ENCODE assay signal across 8 mouse cellular contexts in the genomic region with DNA sequence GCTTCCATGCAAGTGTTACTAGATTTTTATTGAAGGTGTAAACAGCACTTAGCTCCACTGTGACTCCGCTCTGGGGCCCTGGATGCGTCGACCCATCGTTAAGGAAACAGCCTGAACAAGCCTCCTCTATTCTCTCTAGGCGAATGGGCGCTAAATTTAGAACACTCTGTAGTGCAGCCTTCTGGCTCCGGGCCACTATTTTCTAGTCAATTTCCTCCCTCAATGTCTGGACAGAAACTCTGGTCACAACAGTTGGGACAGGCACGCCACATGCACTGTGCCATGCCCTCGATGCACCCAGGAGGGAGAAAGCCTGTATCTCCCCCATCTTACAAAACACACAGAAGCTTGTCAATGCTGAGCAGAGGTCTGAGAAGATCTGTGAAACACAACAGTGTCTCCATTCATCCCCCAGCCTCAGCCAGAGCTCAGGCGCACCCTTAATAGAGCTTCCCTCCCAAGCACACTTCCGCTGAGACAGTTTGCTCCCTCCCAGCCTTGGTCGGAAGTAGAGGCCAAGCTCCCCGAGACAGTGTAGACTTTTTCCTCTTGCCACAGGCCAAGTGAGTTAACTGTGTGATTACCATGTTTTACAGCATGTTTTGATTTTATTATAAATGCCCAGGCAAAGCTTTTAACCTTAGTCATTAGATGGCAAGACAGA.
DNase-seq lines count a peak whose midpoint lies in the region; ATAC-seq and TF ChIP-seq lines count a peak whose summit lies in the region.

No protein-coding gene starts in this region.

- H3K4me2 ChIP-seq in midbrain, embryonic 14.5 days (ENCODE audit: low read length) = no peak overlapping the region
- no peak overlapping the region for H3K4me2 ChIP-seq in embryonic facial prominence, embryonic 11.5 days (ENCODE audit: low read depth, low read length)
- no peak overlapping the region for H3K4me2 ChIP-seq in liver, postnatal 0 days (ENCODE audit: low read depth, low read length)

- no peak for TF ChIP-seq CTCF in kidney, adult 2 months (conservative IDR thresholded peaks at IDR 0.05; ENCODE audit: insufficient read depth, insufficient read length, low read depth, low read length)
- TF ChIP-seq CTCF in liver, postnatal 0 days (IDR thresholded peaks at IDR 0.05; ENCODE audit: low read depth) = no peak

- no peak for ATAC-seq in midbrain, embryonic 14.5 days (ENCODE audit: low FRiP score, low TSS enrichment)
- ATAC-seq in embryonic facial prominence, embryonic 11.5 days (replicated peaks; ENCODE audit: insufficient number of reproducible peaks, low FRiP score, low TSS enrichment, low read depth) = no peak
- peak; percentile 61 for ATAC-seq in liver, postnatal 0 days

- H3K9me3 ChIP-seq in midbrain, embryonic 14.5 days (ENCODE audit: control insufficient read depth, low read length) = no peaks in the 10 kb centered on the region
- H3K9me3 ChIP-seq in midbrain, embryonic 10.5 days (replicated peaks) = no peaks in the 10 kb centered on the region
- H3K9me3 ChIP-seq in embryonic facial prominence, embryonic 11.5 days (replicated peaks; ENCODE audit: control insufficient read depth, low read length) = no peaks in the 10 kb centered on the region
- H3K9me3 ChIP-seq in liver, postnatal 0 days (ENCODE audit: low read length) = no peaks in the 10 kb centered on the region

- peak; percentile 51 for DNase-seq in midbrain, embryonic 14.5 days
- no peak for DNase-seq in midbrain, embryonic 10.5 days (ENCODE audit: low spot score)
- peak; percentile 41 for DNase-seq in embryonic facial prominence, embryonic 11.5 days (ENCODE audit: low spot score)
- DNase-seq in heart, adult 8-10 months (ENCODE audit: low spot score) = peak; percentile 90
- peak; percentile 84 for DNase-seq in kidney, adult 2 months
- DNase-seq in liver, postnatal 0 days = peak; percentile 22
- peak; percentile 18 to 21 for DNase-seq in right cerebral cortex, postnatal 36 days (ENCODE audit: low spot score in 2 of 2)
- DNase-seq in ovary, postnatal 14 days (ENCODE audit: low spot score) = no peak

- no peaks in the 10 kb centered on the region for H3K27me3 ChIP-seq in midbrain, embryonic 14.5 days (ENCODE audit: control insufficient read depth, insufficient read depth, low read length)
- no peaks in the 10 kb centered on the region for H3K27me3 ChIP-seq in midbrain, embryonic 10.5 days (ENCODE audit: low read depth, poor library complexity, severe bottlenecking)
- no peaks in the 10 kb centered on the region for H3K27me3 ChIP-seq in embryonic facial prominence, embryonic 11.5 days (ENCODE audit: control insufficient read depth, insufficient read depth, low read length)
- no peaks in the 10 kb centered on the region for H3K27me3 ChIP-seq in kidney, adult 2 months (replicated peaks; ENCODE audit: control insufficient read depth, insufficient read depth, low read length)
- no peaks in the 10 kb centered on the region for H3K27me3 ChIP-seq in liver, postnatal 0 days (ENCODE audit: insufficient read depth, low read length)

- H3K4me1 ChIP-seq in midbrain, embryonic 14.5 days (ENCODE audit: control insufficient read depth, insufficient read depth, low read length) = peaks cover 4% of the 10 kb centered on the region; the same call in 1 of the 2 replicates
- H3K4me1 ChIP-seq in midbrain, embryonic 10.5 days = no peaks in the 10 kb centered on the region
- no peaks in the 10 kb centered on the region for H3K4me1 ChIP-seq in embryonic facial prominence, embryonic 11.5 days (ENCODE audit: control insufficient read depth, insufficient read depth, low read length)
- peaks cover 12% of the 10 kb centered on the region for H3K4me1 ChIP-seq in kidney, adult 2 months (ENCODE audit: control insufficient read depth, insufficient read depth, low read length)
- no peaks in the 10 kb centered on the region; the same call in 1 of the 2 replicates for H3K4me1 ChIP-seq in liver, postnatal 0 days (ENCODE audit: insufficient read depth)

- TF ChIP-seq EP300 in liver, postnatal 0 days (IDR thresholded peaks at IDR 0.05; ENCODE audit: low read depth) = no peak

- no peaks in the 10 kb centered on the region for H3K36me3 ChIP-seq in midbrain, embryonic 14.5 days (ENCODE audit: control insufficient read depth, insufficient read depth, low read length)
- no peaks in the 10 kb centered on the region for H3K36me3 ChIP-seq in midbrain, embryonic 10.5 days
- H3K36me3 ChIP-seq in embryonic facial prominence, embryonic 11.5 days (replicated peaks; ENCODE audit: control insufficient read depth, insufficient read depth, low read depth, low read length) = no peaks in the 10 kb centered on the region
- H3K36me3 ChIP-seq in kidney, adult 2 months (ENCODE audit: control insufficient read depth, insufficient read depth, low read length) = no peaks in the 10 kb centered on the region
- no peaks in the 10 kb centered on the region for H3K36me3 ChIP-seq in liver, postnatal 0 days (replicated peaks; ENCODE audit: insufficient read depth, low read length)

- H3K27ac ChIP-seq in midbrain, embryonic 14.5 days (replicated peaks; ENCODE audit: low read depth, low read length) = peak overlapping the region; percentile 43
- H3K27ac ChIP-seq in midbrain, embryonic 10.5 days (replicated peaks) = no peak overlapping the region
- no peak overlapping the region for H3K27ac ChIP-seq in embryonic facial prominence, embryonic 11.5 days (replicated peaks; ENCODE audit: low read depth, low read length)
- H3K27ac ChIP-seq in kidney, adult 2 months (ENCODE audit: insufficient read depth, low read depth, low read length) = peak overlapping the region; percentile 95
- H3K27ac ChIP-seq in liver, postnatal 0 days (ENCODE audit: low read depth) = peak overlapping the region; percentile 40; the same call in 1 of the 2 replicates

- 69% methylated on average over 13 of the region's 13 CpGs for WGBS in midbrain, embryonic 14.5 days
- WGBS in midbrain, embryonic 10.5 days = 80% methylated on average over 13 of the region's 13 CpGs
- WGBS in embryonic facial prominence, embryonic 11.5 days = 38% methylated on average over 13 of the region's 13 CpGs
- 32% methylated on average over 13 of the region's 13 CpGs for WGBS in kidney, adult 2 months
- WGBS in liver, postnatal 0 days (ENCODE audit: insufficient replicate concordance) = 35% methylated on average over 13 of the region's 13 CpGs

- H3K4me3 ChIP-seq in midbrain, embryonic 14.5 days (replicated peaks; ENCODE audit: low read depth, low read length) = no peak overlapping the region
- no peak overlapping the region for H3K4me3 ChIP-seq in midbrain, embryonic 10.5 days
- H3K4me3 ChIP-seq in embryonic facial prominence, embryonic 11.5 days (ENCODE audit: low read depth, low read length) = no peak overlapping the region
- H3K4me3 ChIP-seq in kidney, adult 2 months (ENCODE audit: insufficient read depth, low read depth, low read length) = no peak overlapping the region
- H3K4me3 ChIP-seq in liver, postnatal 0 days (ENCODE audit: low read depth, low read length) = no peak overlapping the region

- H3K9ac ChIP-seq in midbrain, embryonic 14.5 days (replicated peaks; ENCODE audit: low read length) = no peak overlapping the region
- H3K9ac ChIP-seq in embryonic facial prominence, embryonic 11.5 days (replicated peaks; ENCODE audit: low read length) = no peak overlapping the region
- H3K9ac ChIP-seq in liver, postnatal 0 days (replicated peaks) = no peak overlapping the region

- no peak for TF ChIP-seq POLR2A in kidney, adult 2 months (IDR thresholded peaks at IDR 0.05; ENCODE audit: low read depth, low read length)

Comparison
In these comparisons a context has a peak if more than half of its experiments do, and no peak if none do; other contexts are left out.
1. DNase-seq: peak in midbrain, embryonic 14.5 days (single experiment), embryonic facial prominence, embryonic 11.5 days (single experiment), heart, adult 8-10 months (single experiment), kidney, adult 2 months (single experiment), liver, postnatal 0 days (single experiment) and right cerebral cortex, postnatal 36 days (2 of 2); none in midbrain, embryonic 10.5 days (single experiment) and ovary, postnatal 14 days (single experiment).
2. H3K27ac ChIP-seq: peak in midbrain, embryonic 14.5 days (single experiment), kidney, adult 2 months (single experiment) and liver, postnatal 0 days (single experiment); none in midbrain, embryonic 10.5 days (single experiment) and embryonic facial prominence, embryonic 11.5 days (single experiment).